Mouse (Mus musculus) C2C12 (cell line): ENCODE measurements at regions not wholly inside any gene's neighbourhood (a gene's known extent, or its start where the extent isn't known, plus 50 kb on each side); places are given as distances from the start of the nearest gene placed in this dataset.

Experiments
- H3K27me3 ChIP-seq: one replicate; pipeline ENCODE4 v1.6.1; 2011; ENCODE audit not compliant: control insufficient read depth, insufficient read depth, insufficient read length
- H3K36me3 ChIP-seq: one replicate; pipeline ENCODE4 v1.6.1; 2011; ENCODE audit not compliant: control insufficient read depth, insufficient read depth
- H3K4me3 ChIP-seq: one replicate; pipeline ENCODE4 v1.5.1; 2011; ENCODE audit warnings: mild to moderate bottlenecking, control low read depth; ENCODE audit not compliant: poor library complexity, insufficient read depth, severe bottlenecking
- H3K79me2 ChIP-seq: one replicate; pipeline ENCODE4 v1.6.1; 2011; ENCODE audit not compliant: control insufficient read depth, insufficient read depth
- H3K79me3 ChIP-seq: one replicate; pipeline ENCODE4 v1.6.1; 2011; ENCODE audit warnings: low read depth, control low read depth
- H3ac ChIP-seq: one replicate; pipeline ENCODE3; 2011; ENCODE audit warnings: low read depth; ENCODE audit not compliant: control insufficient read depth, insufficient read length
- CEBPB ChIP-seq: IDR thresholded peaks from one replicate; pipeline ENCODE4 v1.6.1; 2011; ENCODE audit warnings: low read depth, mild to moderate bottlenecking, control low read depth, moderate library complexity
- CTCF ChIP-seq: IDR thresholded peaks from one replicate; pipeline ENCODE4 v1.5.1; 2011; ENCODE audit not compliant: control insufficient read depth, insufficient read depth, insufficient read length
- FOSL1 ChIP-seq: IDR thresholded peaks from one replicate; pipeline ENCODE4 v1.8.0; 2011; ENCODE audit warnings: mild to moderate bottlenecking, low read length; ENCODE audit not compliant: poor library complexity, insufficient read depth, severe bottlenecking
- MAX ChIP-seq: IDR thresholded peaks from one replicate; pipeline ENCODE4 v1.6.1; 2011; ENCODE audit warnings: mild to moderate bottlenecking, control low read depth
- MYOD1 ChIP-seq: IDR thresholded peaks from one replicate; pipeline ENCODE4 v1.6.1; 2011; ENCODE audit warnings: low read depth; ENCODE audit not compliant: control insufficient read depth, insufficient read length
- MYOG ChIP-seq: IDR thresholded peaks from one replicate; pipeline ENCODE4 v1.6.1; 2011; ENCODE audit not compliant: control insufficient read depth, insufficient read length; ENCODE audit errors: extremely low read depth
- USF1 ChIP-seq: IDR thresholded peaks from one replicate; pipeline ENCODE4 v1.6.1; 2011; ENCODE audit warnings: low read depth, mild to moderate bottlenecking, control low read depth, moderate library complexity

DNA sequence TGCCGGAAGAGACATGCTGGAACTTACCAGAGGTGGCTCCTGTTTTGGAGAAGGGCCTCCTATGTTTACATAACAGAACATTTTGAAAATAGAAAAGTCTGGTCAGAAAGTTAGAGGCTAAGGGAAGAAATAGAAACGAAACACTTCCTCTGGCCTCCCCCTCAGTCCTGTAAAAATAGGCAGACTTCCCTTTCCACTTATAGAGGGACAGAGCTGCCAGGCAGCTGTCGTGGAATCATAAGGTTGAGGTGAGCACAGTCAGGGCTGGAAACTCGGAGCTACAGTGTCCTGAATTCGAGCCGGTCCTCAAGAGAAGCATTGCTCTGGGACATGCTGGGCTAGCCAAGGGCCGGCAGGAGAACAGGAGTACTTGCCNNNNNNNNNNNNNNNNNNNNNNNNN, 94.0 kb upstream of the Egr2 start:
- H3K4me3 ChIP-seq, result no peak overlapping the region

DNA sequence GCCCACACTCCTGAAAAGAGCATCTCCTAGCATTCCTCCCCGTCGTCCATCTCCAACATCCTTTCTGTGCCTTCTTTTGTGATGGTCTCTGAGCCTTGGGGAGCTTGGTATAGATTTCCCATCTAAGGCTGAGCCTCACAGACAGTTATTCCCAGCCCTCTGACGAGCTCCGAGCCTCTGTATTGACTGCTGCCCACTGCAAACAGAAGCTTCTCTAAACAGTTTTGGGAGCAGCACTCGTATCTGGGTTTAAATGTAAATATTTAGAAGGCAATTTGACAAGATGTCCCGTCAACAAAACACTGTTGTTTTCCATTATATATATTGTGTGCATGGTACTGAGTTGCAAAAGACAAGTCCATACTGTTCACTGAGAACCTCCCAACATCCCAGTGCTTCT, 86.4 kb upstream of the Egr2 start:
- no peak overlapping the region for H3ac ChIP-seq
- H3K36me3 ChIP-seq, result no peaks in the 10 kb centered on the region
- no peaks in the 10 kb centered on the region for H3K79me2 ChIP-seq
- no peaks in the 10 kb centered on the region for H3K79me3 ChIP-seq
- no peak for TF ChIP-seq CEBPB
- TF ChIP-seq FOSL1, result no peak
- TF ChIP-seq USF1, result no peak
- TF ChIP-seq MYOG, result no peak
- TF ChIP-seq MAX, result no peak
- no peak for TF ChIP-seq CTCF
- TF ChIP-seq MYOD1, result no peak
- no peak overlapping the region for H3K4me3 ChIP-seq
- H3K27me3 ChIP-seq, result no peaks in the 10 kb centered on the region

More for the DNA sequence above, 94.0 kb upstream of the Egr2 start:
- Histone ChIP-seq H3K79me3 (no peaks in the 10 kb centered on the region), H3K27me3 (no peaks in the 10 kb centered on the region), H3K79me2 (no peaks in the 10 kb centered on the region), H3ac (no peak overlapping the region), H3K36me3 (no peaks in the 10 kb centered on the region)
- TF ChIP-seq MYOG, result no peak
- TF ChIP-seq CTCF, result no peak

DNA sequence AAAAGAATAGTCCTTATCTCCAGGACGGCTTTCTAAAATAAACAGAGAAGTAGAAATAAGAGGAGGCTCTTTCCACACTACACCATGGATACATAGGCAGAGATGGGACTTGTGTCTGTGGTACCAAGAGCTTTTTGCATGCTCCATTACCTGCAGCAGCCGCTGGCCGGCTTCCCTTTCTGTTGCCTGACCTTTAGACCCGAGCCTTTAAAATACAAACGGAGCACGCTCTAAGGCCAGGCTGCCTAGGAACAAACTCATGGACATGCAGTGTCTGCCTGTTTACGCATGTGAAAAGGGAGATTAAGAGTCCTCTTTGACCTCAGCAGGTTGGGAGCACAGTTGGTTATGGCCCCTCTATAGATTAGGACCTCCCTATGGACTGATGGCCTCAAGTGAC, 81.1 kb upstream of the Egr2 start:
- H3K27me3 ChIP-seq, result no peaks in the 10 kb centered on the region
- H3K79me3 ChIP-seq, result no peaks in the 10 kb centered on the region
- no peaks in the 10 kb centered on the region for H3K79me2 ChIP-seq
- no peak overlapping the region for H3ac ChIP-seq
- H3K36me3 ChIP-seq, result no peaks in the 10 kb centered on the region
- no peak overlapping the region for H3K4me3 ChIP-seq
- no peak for TF ChIP-seq USF1
- TF ChIP-seq CTCF, result no peak
- no peak for TF ChIP-seq MYOG
- no peak for TF ChIP-seq MYOD1
- no peak for TF ChIP-seq MAX
- no peak for TF ChIP-seq FOSL1
- no peak for TF ChIP-seq CEBPB

DNA sequence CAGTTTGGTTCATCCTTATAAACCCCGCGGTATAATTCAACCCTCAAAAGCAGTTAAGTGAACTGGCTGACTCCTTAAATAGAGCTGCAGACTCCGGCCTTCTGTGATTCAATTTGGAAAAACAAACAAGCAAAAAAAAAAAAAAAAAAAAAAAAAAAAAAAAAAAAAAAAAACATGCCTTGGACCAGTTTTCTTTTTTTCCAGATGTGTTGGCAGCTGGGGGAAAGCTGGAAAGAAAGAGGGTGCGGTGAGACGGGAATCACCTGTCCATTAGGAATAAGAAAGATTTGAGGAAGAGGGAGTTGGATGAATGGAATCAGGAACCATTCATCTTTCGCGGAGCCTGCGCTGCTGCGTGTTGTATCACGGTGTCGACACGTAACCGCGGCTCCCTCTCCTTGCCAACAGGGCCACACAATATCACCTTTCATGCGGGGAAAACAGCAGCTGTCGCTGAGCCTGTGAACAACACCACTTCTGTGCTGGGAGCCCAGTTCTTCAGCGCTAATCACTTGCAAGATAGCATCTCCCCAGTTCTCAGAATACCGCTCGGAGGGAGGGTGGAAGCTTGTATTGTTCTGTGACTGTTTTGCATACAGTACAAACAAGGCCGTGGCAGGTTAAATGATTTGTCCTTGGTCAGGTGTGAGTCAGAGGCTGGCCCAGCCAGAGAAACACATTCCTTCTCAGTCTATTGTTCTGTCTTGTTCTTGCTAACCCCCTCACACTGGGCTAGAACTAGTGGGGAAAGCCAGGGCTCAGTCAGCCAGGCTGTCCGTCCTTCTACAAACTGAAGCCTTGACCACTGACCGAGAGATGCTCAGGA, 76.6 kb upstream of the Egr2 start:
- no peaks in the 10 kb centered on the region for H3K79me2 ChIP-seq

DNA sequence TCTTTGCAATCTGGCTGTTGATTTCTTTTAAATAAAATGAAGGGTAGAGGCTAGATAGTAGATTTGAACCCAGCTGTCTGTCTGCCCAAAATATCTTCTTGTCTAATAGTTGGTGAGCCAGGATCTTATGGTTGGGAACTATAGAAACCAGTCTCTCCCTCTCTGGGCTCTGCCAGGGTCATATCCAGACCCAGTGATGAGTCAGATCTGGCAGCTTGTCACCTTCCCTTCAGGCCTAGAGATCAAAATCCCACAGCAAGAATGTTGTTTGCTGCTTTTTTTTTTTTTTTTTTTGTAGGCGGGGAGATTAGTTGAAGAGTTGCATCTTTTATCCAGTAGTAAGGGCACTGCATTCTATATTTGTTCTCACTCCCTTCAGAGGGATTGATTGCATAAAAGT, 74.0 kb upstream of the Egr2 start:
- H3K27me3 ChIP-seq, result no peaks in the 10 kb centered on the region
- no peak overlapping the region for H3ac ChIP-seq
- no peaks in the 10 kb centered on the region for H3K79me2 ChIP-seq
- no peaks in the 10 kb centered on the region for H3K79me3 ChIP-seq
- TF ChIP-seq MYOG, result no peak
- TF ChIP-seq USF1, result no peak
- no peak for TF ChIP-seq MAX
- no peak for TF ChIP-seq MYOD1
- TF ChIP-seq FOSL1, result no peak
- no peak for TF ChIP-seq CTCF
- no peak for TF ChIP-seq CEBPB
- H3K36me3 ChIP-seq, result no peaks in the 10 kb centered on the region
- H3K4me3 ChIP-seq, result no peak overlapping the region

More for the DNA sequence above, 76.6 kb upstream of the Egr2 start:
- Histone ChIP-seq H3K27me3 (no peaks in the 10 kb centered on the region), H3ac (no peak overlapping the region), H3K4me3 (no peak overlapping the region), H3K79me3 (no peaks in the 10 kb centered on the region), H3K36me3 (no peaks in the 10 kb centered on the region)
- peak; percentile 16 for TF ChIP-seq MYOD1
- TF ChIP-seq MYOG, result no peak

DNA sequence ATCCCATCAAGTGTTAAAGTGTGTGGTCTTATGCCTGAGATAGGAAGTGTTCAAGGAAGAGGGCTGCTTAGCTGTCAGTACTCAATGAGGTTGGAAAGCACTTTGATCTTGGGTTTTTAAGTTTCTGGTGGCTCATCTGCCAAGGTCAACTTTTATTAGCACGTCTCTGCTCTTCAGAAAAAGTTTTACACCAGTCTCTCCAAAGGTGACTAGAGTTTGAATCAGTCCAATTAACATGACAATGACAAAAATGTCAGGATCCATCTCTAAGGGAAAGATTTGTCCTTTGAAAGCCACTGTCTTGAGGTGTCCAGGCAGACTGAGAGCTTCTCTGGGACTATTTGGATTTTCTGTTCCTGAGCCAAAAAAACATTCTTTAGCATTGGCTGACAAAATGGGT, 73.4 kb upstream of the Egr2 start:
- no peaks in the 10 kb centered on the region for H3K79me2 ChIP-seq
- TF ChIP-seq FOSL1 (no peak), MYOD1 (no peak), CTCF (no peak), MAX (no peak), MYOG (no peak), USF1 (no peak), CEBPB (no peak)
- H3K27me3 ChIP-seq, result no peaks in the 10 kb centered on the region
- H3K4me3 ChIP-seq, result no peak overlapping the region
- no peaks in the 10 kb centered on the region for H3K79me3 ChIP-seq
- H3K36me3 ChIP-seq, result no peaks in the 10 kb centered on the region
- H3ac ChIP-seq, result no peak overlapping the region

DNA sequence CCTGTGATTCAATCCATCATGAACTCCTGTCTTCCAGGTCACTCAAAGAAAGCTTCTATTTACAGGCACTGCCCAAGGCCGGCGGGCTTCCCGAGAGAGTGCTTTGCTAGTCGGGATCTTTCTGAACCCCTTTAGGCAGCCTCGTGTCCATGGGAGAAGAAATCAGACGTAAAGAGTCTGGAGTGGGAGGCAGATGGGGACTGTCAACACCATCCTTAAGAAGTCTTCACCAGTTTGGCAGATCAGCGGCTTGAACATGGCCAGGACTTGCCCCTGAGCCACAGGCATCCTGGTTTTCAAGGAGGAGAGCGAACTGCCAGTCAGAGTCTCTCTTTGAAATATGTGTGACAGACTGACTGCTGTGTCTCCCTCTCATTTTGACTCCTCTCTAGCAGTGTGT, 66.6 kb upstream of the Egr2 start:
- Histone ChIP-seq H3K27me3 (no peaks in the 10 kb centered on the region), H3K4me3 (no peak overlapping the region), H3K79me3 (no peaks in the 10 kb centered on the region), H3ac (no peak overlapping the region), H3K36me3 (no peaks in the 10 kb centered on the region), H3K79me2 (no peaks in the 10 kb centered on the region)
- TF ChIP-seq CTCF (no peak), USF1 (no peak), CEBPB (no peak), MAX (no peak), MYOD1 (no peak), MYOG (no peak), FOSL1 (no peak)
